ENCODE assay signal across 8 mouse cellular contexts in the genomic region with DNA sequence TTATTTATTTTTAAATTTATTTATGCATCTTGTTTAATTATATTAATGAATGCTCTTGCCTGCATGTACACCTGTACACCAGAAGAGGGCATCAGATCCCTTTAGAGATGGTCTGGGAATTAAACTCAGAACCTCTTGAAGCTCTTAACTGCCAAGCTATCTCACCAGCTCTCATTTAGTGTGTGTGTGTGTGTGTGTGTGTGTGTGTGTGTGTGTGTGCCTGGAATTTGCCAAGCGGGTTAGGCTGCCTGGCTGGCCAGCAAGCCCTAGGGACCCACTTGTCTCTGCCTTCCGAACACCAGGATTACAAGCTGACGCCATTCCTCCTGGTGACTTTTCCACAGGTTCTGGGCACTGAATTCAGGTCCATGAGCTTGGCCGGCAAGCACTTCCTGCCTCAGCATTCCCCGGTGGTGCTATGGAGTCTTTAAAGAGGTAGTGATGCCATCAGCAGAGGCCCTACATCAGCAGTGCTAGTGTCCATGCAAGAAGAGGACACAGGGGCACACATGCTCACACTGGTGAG. TPM values are rescaled to one million over a fixed set of nuclear protein-coding genes. Genes with fewer than 3 reads are reported as not detected.
DNase-seq lines count a peak whose midpoint lies in the region; ATAC-seq lines count a peak whose summit lies in the region.

No protein-coding gene starts in this region.

- H3K9ac ChIP-seq in liver, embryonic 13.5 days = peak overlapping the region; percentile 63

- peaks cover 7% of the 10 kb centered on the region; the same call in 1 of the 2 replicates for H3K9me3 ChIP-seq in hindbrain, embryonic 10.5 days
- no peaks in the 10 kb centered on the region; the same call in 1 of the 2 replicates for H3K9me3 ChIP-seq in liver, embryonic 13.5 days (replicated peaks)

- H3K27ac ChIP-seq in hindbrain, embryonic 10.5 days = no peak overlapping the region
- H3K27ac ChIP-seq in liver, embryonic 13.5 days = no peak overlapping the region

- 0 out of 2 replicates have a peak, but pooled peaks have one; percentile 40 for ATAC-seq in liver, embryonic 13.5 days (ENCODE audit: low read depth)

- peak; percentile 10 for DNase-seq in layer of hippocampus, adult 9-10 months (ENCODE audit: low spot score)
- DNase-seq in layer of hippocampus, adult 11-12 months (ENCODE audit: low spot score) = no peak
- peak; percentile 26 for DNase-seq in embryo, embryonic 9.5 days (ENCODE audit: extremely low spot score)
- peak; percentile 35 for DNase-seq in hindbrain, embryonic 10.5 days (ENCODE audit: low spot score)
- no peak for DNase-seq in liver, embryonic 13.5 days
- DNase-seq in neural tube, embryonic 10.5 days (ENCODE audit: extremely low spot score, low spot score) = peak; percentile 39
- no peak for DNase-seq in spleen, postnatal 4 days (ENCODE audit: low spot score in 2 of 2)
- no peak for DNase-seq in adrenal gland, postnatal 36 days

- H3K4me2 ChIP-seq in liver, embryonic 13.5 days = peak overlapping the region; percentile 75

- no peaks in the 10 kb centered on the region for H3K27me3 ChIP-seq in hindbrain, embryonic 10.5 days (ENCODE audit: insufficient read depth, poor library complexity, severe bottlenecking)
- H3K27me3 ChIP-seq in liver, embryonic 13.5 days = peaks cover 6% of the 10 kb centered on the region

- H3K36me3 ChIP-seq in hindbrain, embryonic 10.5 days = no peaks in the 10 kb centered on the region
- H3K36me3 ChIP-seq in liver, embryonic 13.5 days = no peaks in the 10 kb centered on the region

- peaks cover 12% of the 10 kb centered on the region; the same call in 1 of the 2 replicates for H3K4me1 ChIP-seq in hindbrain, embryonic 10.5 days (replicated peaks)
- peaks cover 21% of the 10 kb centered on the region for H3K4me1 ChIP-seq in liver, embryonic 13.5 days (replicated peaks)

- peak overlapping the region; percentile 49 for H3K4me3 ChIP-seq in hindbrain, embryonic 10.5 days
- H3K4me3 ChIP-seq in liver, embryonic 13.5 days (replicated peaks) = peak overlapping the region; percentile 53

- 54% methylated on average over 5 of the region's 5 CpGs for WGBS in hindbrain, embryonic 10.5 days
- 35% methylated on average over 5 of the region's 5 CpGs for WGBS in liver, embryonic 13.5 days (ENCODE audit: insufficient replicate concordance)

RNA-seq across cellular contexts. Expression of a gene that starts 8.4 kb away (rescaled TPM):
- 57.1 and 66.7 TPM in 2 replicates for polyA plus RNA-seq in hindbrain, embryonic 10.5 days (2016; fragmentation: Nextera tagmentation; extraction: Ambion mirVana)
- 21.8 and 26.3 TPM in 2 replicates for polyA plus RNA-seq in liver, embryonic 13.5 days (2015; fragmentation: Nextera tagmentation; extraction: Ambion mirVana)
- 10 to 100 TPM; 57.2 to 62.8 TPM for total RNA-seq in adrenal gland, postnatal 36 days (2021)

RNA-seq across cellular contexts. Expression of a gene that starts 20.7 kb away (rescaled TPM):
- 41.4 and 46.1 TPM in 2 replicates for polyA plus RNA-seq in hindbrain, embryonic 10.5 days (2016; fragmentation: Nextera tagmentation; extraction: Ambion mirVana)
- polyA plus RNA-seq in liver, embryonic 13.5 days (2015; fragmentation: Nextera tagmentation; extraction: Ambion mirVana) = 12.5 and 15.3 TPM in 2 replicates
- total RNA-seq in adrenal gland, postnatal 36 days (2021) = 100 to 1,000 TPM; 123 to 133 TPM

RNA-seq across cellular contexts. Expression of a gene that starts 35.7 kb away (rescaled TPM):
- polyA plus RNA-seq in hindbrain, embryonic 10.5 days (2016; fragmentation: Nextera tagmentation; extraction: Ambion mirVana) = 1.9 and 3.4 TPM in 2 replicates
- 0.79 and 0.91 TPM in 2 replicates for polyA plus RNA-seq in liver, embryonic 13.5 days (2015; fragmentation: Nextera tagmentation; extraction: Ambion mirVana)
- 1 to 10 TPM; 1.5 to 1.9 TPM for total RNA-seq in adrenal gland, postnatal 36 days (2021)

Comparison
In these comparisons a context has a peak if more than half of its experiments do, and no peak if none do; other contexts are left out.
1. DNase-seq: peak in layer of hippocampus, adult 9-10 months (single experiment), embryo, embryonic 9.5 days (single experiment), hindbrain, embryonic 10.5 days (single experiment) and neural tube, embryonic 10.5 days (single experiment); none in layer of hippocampus, adult 11-12 months (single experiment), liver, embryonic 13.5 days (single experiment), spleen, postnatal 4 days (0 of 2) and adrenal gland, postnatal 36 days (0 of 2).